Mouse (Mus musculus) limb, embryonic 11.5 days (tissue): ENCODE measurements around the gene Zfp626. TPM values are rescaled to one million over a fixed set of nuclear protein-coding genes. Genes with fewer than 3 reads are reported as not detected.
"Not testable (repeated sequence)": the region's sequence is repeated elsewhere in the genome, so short reads cannot be mapped to it uniquely, and the experiment has no call there.

Source experiments
- ATAC-seq: fragments of 200-750 bp; cut with Nextera tagmentation; 2 replicates; pipeline ENCODE4 v1.8.0; 2017; ENCODE audit warnings: low read depth; ENCODE audit not compliant: insufficient number of reproducible peaks, low FRiP score, low TSS enrichment
- DNase-seq: peaks from one replicate; pipeline ENCODE4 v3.0.0-alpha.2; 2015; ENCODE audit warnings: low spot score
- H3K27ac ChIP-seq: fragments of 300-500 bp; sonication (generic); replicated peaks from 2 replicates; pipeline ENCODE4 v1.5.1; 2014; ENCODE audit warnings: low read depth, mild to moderate bottlenecking, low read length
- H3K27me3 ChIP-seq: fragments of 300-500 bp; sonication (generic); 2 replicates; pipeline ENCODE4 v1.6.1; 2014; ENCODE audit warnings: mild to moderate bottlenecking, low read length, mixed read lengths; ENCODE audit not compliant: control insufficient read depth, insufficient read depth
- H3K36me3 ChIP-seq: fragments of 300-500 bp; sonication (generic); 2 replicates; pipeline ENCODE4 v1.6.1; 2014; ENCODE audit warnings: mild to moderate bottlenecking, low read length, moderate library complexity, mixed read lengths; ENCODE audit not compliant: control insufficient read depth, insufficient read depth
- H3K4me1 ChIP-seq: fragments of 300-500 bp; sonication (generic); 2 replicates; pipeline ENCODE4 v1.6.1; 2014; ENCODE audit warnings: low read length, mixed read lengths; ENCODE audit not compliant: control insufficient read depth, insufficient read depth
- H3K4me2 ChIP-seq: fragments of 300-500 bp; sonication (generic); 2 replicates; pipeline ENCODE4 v1.6.1; 2014; ENCODE audit warnings: low read depth, mild to moderate bottlenecking, moderate library complexity; ENCODE audit not compliant: severe bottlenecking
- H3K4me3 ChIP-seq: fragments of 300-500 bp; sonication (generic); 2 replicates; pipeline ENCODE4 v1.5.1; 2014; ENCODE audit warnings: low read depth, low read length
- H3K9ac ChIP-seq: fragments of 300-500 bp; sonication (generic); 2 replicates; pipeline ENCODE4 v1.6.1; 2014; ENCODE audit warnings: mild to moderate bottlenecking, low read length
- H3K9me3 ChIP-seq: fragments of 300-500 bp; sonication (generic); 2 replicates; pipeline ENCODE4 v1.6.1; 2016; ENCODE audit warnings: low read length; ENCODE audit not compliant: control insufficient read depth
- WGBS: fragments of 180-500 bp; shearing (Covaris S2); extraction: QIAGEN DNeasy Blood & Tissue Kit; methylation state at CpG from one replicate; pipeline ENCODE4 v1.1.7; 2014; 5-methylcytosine and 5-hydroxymethylcytosine counted together
- polyA plus RNA-seq: library from polyadenylated mRNA; unstranded; fragments of >200 nt; fragmentation: Nextera tagmentation; extraction: Ambion mirVana; gene quantifications from 2 replicates; pipeline ENCODE4 v1.2.1, GENCODE M21; 2014

Zfp626 gene
- polyA plus RNA-seq, 1 experiment from 2014 or later, result 2.5 TPM

GRCm38 (mm10) chr7:27840104-27840503 is 33.1 kb downstream of the Zfp626 start:
- no peaks in the 10 kb centered on the region for H3K9me3 ChIP-seq
- ATAC-seq, result no peak
- 92% methylated on average over 6 of the region's 6 CpGs for WGBS
- DNase-seq, result no peak
- no peaks in the 10 kb centered on the region for H3K36me3 ChIP-seq
- no peak overlapping the region for H3K4me3 ChIP-seq
- H3K27me3 ChIP-seq, result no peaks in the 10 kb centered on the region
- H3K4me1 ChIP-seq, result no peaks in the 10 kb centered on the region; the same call in 1 of the 2 replicates
- no peak overlapping the region for H3K4me2 ChIP-seq
- H3K27ac ChIP-seq, result no peak overlapping the region
- H3K9ac ChIP-seq, result no peak overlapping the region

- no peak for DNase-seq
- Histone ChIP-seq H3K4me3 (no peak within 1 kb of the TSS), H3K27ac (no peak within 1 kb of the TSS), H3K4me1 (no peaks in the 10 kb centered on the region), H3K4me2 (no peak within 1 kb of the TSS), H3K36me3 (no peaks in the 10 kb centered on the region), H3K27me3 (no peaks in the 10 kb centered on the region), H3K9me3 (no peaks in the 10 kb centered on the region), H3K9ac (no peak within 1 kb of the TSS)
- no peak for ATAC-seq
- 95% methylated on average over 1 of the region's 1 CpGs for WGBS
These were observed 50.2 kb downstream of the Zfp626 start, which contains the start of gene Zfp607a for GRCm38 (mm10) chr7:27857227-27857626. Gene Zfp607a (plus strand): TSS chr7:27857527.

- no peak; the same call in 1 of the 2 replicates for ATAC-seq
- Histone ChIP-seq H3K27ac (no peak overlapping the region), H3K4me3 (peak overlapping the region; percentile 59), H3K36me3 (peaks cover 2% of the 10 kb centered on the region; the same call in 1 of the 2 replicates), H3K27me3 (no peaks in the 10 kb centered on the region), H3K4me1 (no peaks in the 10 kb centered on the region), H3K9me3 (no peaks in the 10 kb centered on the region), H3K4me2 (peak overlapping the region; percentile 73), H3K9ac (peak overlapping the region; percentile 78; the same call in 1 of the 2 replicates)
- 34% methylated on average over 10 of the region's 10 CpGs for WGBS
- no peak for DNase-seq
These were observed 52.6 kb downstream of the Zfp626 start for GRCm38 (mm10) chr7:27859301-27860251.

- Histone ChIP-seq H3K27me3 (no peaks in the 10 kb centered on the region), H3K9me3 (no peaks in the 10 kb centered on the region), H3K9ac (peak overlapping the region; percentile 78), H3K27ac (no peak overlapping the region; the same call in 1 of the 2 replicates), H3K4me3 (peak overlapping the region; percentile 59), H3K36me3 (peaks cover 2% of the 10 kb centered on the region; the same call in 1 of the 2 replicates), H3K4me1 (no peaks in the 10 kb centered on the region), H3K4me2 (peak overlapping the region; percentile 73)
- ATAC-seq (peak; percentile 87), DNase-seq (peak; percentile 72)
- whole genome bisulfite sequencing, result under 1% methylated on average over 22 of the region's 22 CpGs
These were observed 53.6 kb downstream of the Zfp626 start for GRCm38 (mm10) chr7:27860396-27861235.

- H3K4me1 ChIP-seq, H3K4me3 ChIP-seq, H3K9me3 ChIP-seq, H3K9ac ChIP-seq, H3K36me3 ChIP-seq, DNase-seq, H3K4me2 ChIP-seq, ATAC-seq, H3K27ac ChIP-seq, H3K27me3 ChIP-seq: not testable (repeated sequence)
- WGBS, result 86% methylated on average over 5 of the region's 5 CpGs
These were observed 55.6 kb downstream of the Zfp626 start for GRCm38 (mm10) chr7:27862578-27862977.

Other genes with a start within 250 kb of the Zfp626 start
- gene Akt2, start 215.6 kb upstream of the Zfp626 start, polyA plus RNA-seq, result 83.9 and 85.7 TPM in 2 replicates
- gene Ttc9b, start 153.3 kb upstream of the Zfp626 start, polyA plus RNA-seq, result 0.15 and 0.34 TPM in 2 replicates
- 6.8 and 8.6 TPM in 2 replicates for gene Map3k10, start 132.6 kb upstream of the Zfp626 start, polyA plus RNA-seq
- 2.8 and 3.1 TPM in 2 replicates for gene Zfp607b, start 117.9 kb upstream of the Zfp626 start, polyA plus RNA-seq
- gene Zfp60, start 75.8 kb upstream of the Zfp626 start, polyA plus RNA-seq, result 45.6 and 49.9 TPM in 2 replicates
- 10.1 and 12.0 TPM in 2 replicates for gene Zfp59, start 31.4 kb downstream of the Zfp626 start, polyA plus RNA-seq
- gene Zfp607a, start 50.3 kb downstream of the Zfp626 start, polyA plus RNA-seq, result 3.6 and 4.4 TPM in 2 replicates
- gene Zfp974, start 122.3 kb downstream of the Zfp626 start, polyA plus RNA-seq, result 9.7 and 10.0 TPM in 2 replicates
- gene Zfp780b, start 172.0 kb downstream of the Zfp626 start, polyA plus RNA-seq, result 20.2 and 20.4 TPM in 2 replicates
- gene Zfp850, start 206.9 kb downstream of the Zfp626 start, polyA plus RNA-seq, result 8.6 and 9.2 TPM in 2 replicates
- gene Psmc4, start 242.9 kb downstream of the Zfp626 start, polyA plus RNA-seq, result 411 and 438 TPM in 2 replicates